Mouse (Mus musculus) lung, postnatal 0 days (tissue): ENCODE measurements around the gene Nkx2-2.

Experiments used
- CTCF ChIP-seq: IDR thresholded peaks from 2 replicates; pipeline ENCODE4 v1.5.1; 2016; ENCODE audit warnings: antibody characterized with exemption, mild to moderate bottlenecking
- EP300 ChIP-seq: IDR thresholded peaks from 2 replicates; pipeline ENCODE4 v1.6.1; 2016; ENCODE audit warnings: antibody characterized with exemption, mild to moderate bottlenecking, control low read depth

- peak; percentile 72 for TF ChIP-seq EP300
- TF ChIP-seq CTCF: peak; percentile 31; the same call in 1 of the 2 replicates
Observed at GRCm38 (mm10) chr2:147190316-147191021, 3.6 kb downstream of the Nkx2-2 start.
